Mouse (Mus musculus) megakaryocyte, embryonic 14.5 days (primary cell): ENCODE data around the gene Scai.

Experiments used
- FLI1 ChIP-seq: IDR thresholded peaks from 2 replicates; pipeline ENCODE4 v1.6.1; 2012; ENCODE audit warnings: low read length, inconsistent platforms, mixed read lengths
- GATA1 ChIP-seq: IDR thresholded peaks from 3 replicates; pipeline ENCODE4 v1.6.1; 2012; ENCODE audit warnings: mixed read lengths, low read length, inconsistent platforms, borderline replicate concordance

GRCm38 (mm10) chr2:39110514-39110913, 80.0 kb downstream of the Scai start:
- TF ChIP-seq FLI1 = no peak
- no peak for TF ChIP-seq GATA1
